Mouse (Mus musculus) testis, adult 10 weeks (tissue): ENCODE measurements around the gene Defb43. TPM values are rescaled to one million over a fixed set of nuclear protein-coding genes. Genes with fewer than 3 reads are reported as not detected.

Source experiments
- polyA plus RNA-seq: library from polyadenylated mRNA; stranded (reverse); fragments of 350-450 nt; fragmentation: Illumina TruSeq; extraction: RNeasy Lipid Tissue Mini Kit (QIAGEN cat#74804); gene quantifications from one replicate; pipeline ENCODE4 v1.2.3, GENCODE M21; 2014; ENCODE audit warnings: low read depth, low replicate concordance

The Defb43 gene
- polyA plus RNA-seq = not detected

GRCm38 (mm10) chr14:63011471-63011870 lies at the start of gene Defb43:
Gene Defb43 (plus strand): TSS chr14:63011771.

GRCm38 (mm10) chr14:62984410-62984809 lies 27.2 kb upstream of the Defb43 start, which contains the start of gene Defb48:
Gene Defb48 (minus strand): TSS chr14:62984510.

GRCm38 (mm10) chr14:62997777-62998176 lies 13.8 kb upstream of the Defb43 start, which contains the start of gene Defb47:
Gene Defb47 (plus strand): TSS chr14:62998077.

GRCm38 (mm10) chr14:63046691-63047090 lies 35.1 kb downstream of the Defb43 start, which contains the start of gene Defb42:
Gene Defb42 (plus strand): TSS chr14:63046991.

GRCm38 (mm10) chr14:63049910-63050370 lies 38.4 kb downstream of the Defb43 start, which contains the start of gene Defb30:
Gene Defb30 (minus strand): TSS chr14:63049960.

Other genes with a start within 250 kb of the Defb43 start
- 8.0 TPM for gene Wdfy2, start 174.1 kb upstream of the Defb43 start, polyA plus RNA-seq
- not detected for gene Defb48, start 27.3 kb upstream of the Defb43 start, polyA plus RNA-seq
- gene Defb47, start 13.7 kb upstream of the Defb43 start, polyA plus RNA-seq = not detected
- not detected for gene Defb42, start 35.2 kb downstream of the Defb43 start, polyA plus RNA-seq
- 15.0 TPM for gene Defb30, start 38.2 kb downstream of the Defb43 start, polyA plus RNA-seq